Mouse (Mus musculus): ENCODE results near the gene Zer1. TPM values are rescaled to one million over a fixed set of nuclear protein-coding genes. Genes with fewer than 3 reads are reported as not detected.

The Zer1 gene
- polyA plus RNA-seq, 1 experiment from 2014 or later = 2.6 TPM

- Histone ChIP-seq H3K9ac (peak within 1 kb of the TSS; percentile 79), H3K36me3 (no peaks in the 10 kb centered on the region; the same call in 1 of the 2 replicates), H3K4me1 (replicated peaks) (peaks cover 22% of the 10 kb centered on the region), H3K4me2 (peak within 1 kb of the TSS; percentile 80), H3K4me3 (replicated peaks) (peak within 1 kb of the TSS; percentile 72), H3K27ac (peak within 1 kb of the TSS; percentile 89), H3K27me3 (no peaks in the 10 kb centered on the region), H3K9me3 (replicated peaks) (no peaks in the 10 kb centered on the region)
- peak; percentile 98 for DNase-seq
- under 1% methylated on average over 54 of the region's 54 CpGs for whole genome bisulfite sequencing (ENCODE audit: insufficient replicate concordance)
- ATAC-seq (ENCODE audit: low read depth) = peak; percentile 94
Measured at GRCm38 (mm10) chr2:30048699-30049388, 75.5 kb downstream of the Zer1 start, which contains the start of gene Wdr34. TSS of gene Wdr34 (minus strand) at chr2:30048881.

- peak overlapping the region; percentile 84 for H3K27ac ChIP-seq
- peak overlapping the region; percentile 80 for H3K4me2 ChIP-seq
- H3K4me1 ChIP-seq (replicated peaks) = peaks cover 22% of the 10 kb centered on the region
- ATAC-seq (ENCODE audit: low read depth) (no peak), DNase-seq (no peak)
- no peaks in the 10 kb centered on the region; the same call in 1 of the 2 replicates for H3K36me3 ChIP-seq
- no peaks in the 10 kb centered on the region for H3K27me3 ChIP-seq
- no peaks in the 10 kb centered on the region for H3K9me3 ChIP-seq (replicated peaks)
- peak overlapping the region; percentile 79 for H3K9ac ChIP-seq
- 30% methylated on average over 11 of the region's 11 CpGs for WGBS (ENCODE audit: insufficient replicate concordance)
- H3K4me3 ChIP-seq (replicated peaks) = peak overlapping the region; percentile 72
Measured at GRCm38 (mm10) chr2:30048101-30048501, 76.3 kb downstream of the Zer1 start.

Other genes with a start within 250 kb of the Zer1 start
- 39.5 and 49.9 TPM in 2 replicates for gene Odf2, start 235.4 kb downstream of the Zer1 start, polyA plus RNA-seq (2015; fragmentation: Nextera tagmentation; extraction: Ambion mirVana)
- 29.8 and 33.7 TPM in 2 replicates for gene Gle1, start 189.2 kb downstream of the Zer1 start, polyA plus RNA-seq (2015; fragmentation: Nextera tagmentation; extraction: Ambion mirVana)
- 10.9 and 11.3 TPM in 2 replicates for gene Sptan1, start 159.0 kb downstream of the Zer1 start, polyA plus RNA-seq (2015; fragmentation: Nextera tagmentation; extraction: Ambion mirVana)
- gene Wdr34, start 75.7 kb downstream of the Zer1 start, polyA plus RNA-seq (2015; fragmentation: Nextera tagmentation; extraction: Ambion mirVana) = 9.9 and 10.7 TPM in 2 replicates
- 317 and 337 TPM in 2 replicates for gene Set, start 67.2 kb downstream of the Zer1 start, polyA plus RNA-seq (2015; fragmentation: Nextera tagmentation; extraction: Ambion mirVana)
- 3.1 and 3.2 TPM in 2 replicates for gene Pkn3, start 46.9 kb downstream of the Zer1 start, polyA plus RNA-seq (2015; fragmentation: Nextera tagmentation; extraction: Ambion mirVana)
- gene Zdhhc12, start 30.9 kb downstream of the Zer1 start, polyA plus RNA-seq (2015; fragmentation: Nextera tagmentation; extraction: Ambion mirVana) = 22.8 and 23.9 TPM in 2 replicates
- 2.8 and 3.7 TPM in 2 replicates for gene Tbc1d13, start 9.2 kb upstream of the Zer1 start, polyA plus RNA-seq (2015; fragmentation: Nextera tagmentation; extraction: Ambion mirVana)
- gene Endog, start 46.9 kb upstream of the Zer1 start, polyA plus RNA-seq (2015; fragmentation: Nextera tagmentation; extraction: Ambion mirVana) = 14.2 and 15.6 TPM in 2 replicates
- gene Spout1, start 53.9 kb upstream of the Zer1 start, polyA plus RNA-seq (2015; fragmentation: Nextera tagmentation; extraction: Ambion mirVana) = 40.5 and 42.5 TPM in 2 replicates
- 9.7 and 10.1 TPM in 2 replicates for gene Kyat1, start 81.3 kb upstream of the Zer1 start, polyA plus RNA-seq (2015; fragmentation: Nextera tagmentation; extraction: Ambion mirVana)
- gene Lrrc8a, start 113.1 kb upstream of the Zer1 start, polyA plus RNA-seq (2015; fragmentation: Nextera tagmentation; extraction: Ambion mirVana) = 11.9 and 12.5 TPM in 2 replicates
- gene Gm28035, start 116.0 kb upstream of the Zer1 start, polyA plus RNA-seq (2015; fragmentation: Nextera tagmentation; extraction: Ambion mirVana) = 0.05 and 0.07 TPM in 2 replicates
- 8.1 and 8.9 TPM in 2 replicates for gene Phyhd1, start 141.6 kb upstream of the Zer1 start, polyA plus RNA-seq (2015; fragmentation: Nextera tagmentation; extraction: Ambion mirVana)
- gene Gm28038, start 156.5 kb upstream of the Zer1 start, polyA plus RNA-seq (2015; fragmentation: Nextera tagmentation; extraction: Ambion mirVana) = 0.82 TPM in 1 of 2 replicates, not detected in the other
- 14.0 and 14.4 TPM in 2 replicates for gene Dolk, start 161.7 kb upstream of the Zer1 start, polyA plus RNA-seq (2015; fragmentation: Nextera tagmentation; extraction: Ambion mirVana)
- gene Nup188, start 161.8 kb upstream of the Zer1 start, polyA plus RNA-seq (2015; fragmentation: Nextera tagmentation; extraction: Ambion mirVana) = 15.5 and 20.0 TPM in 2 replicates
- 20.9 and 21.3 TPM in 2 replicates for gene Sh3glb2, start 234.8 kb upstream of the Zer1 start, polyA plus RNA-seq (2015; fragmentation: Nextera tagmentation; extraction: Ambion mirVana)
- gene Miga2, start 239.6 kb upstream of the Zer1 start, polyA plus RNA-seq (2015; fragmentation: Nextera tagmentation; extraction: Ambion mirVana) = 8.5 and 10.0 TPM in 2 replicates

All from liver, embryonic 13.5 days (tissue).